Mouse (Mus musculus): Measurements from ENCODE around the gene Ube2m. TPM values are rescaled to one million over a fixed set of nuclear protein-coding genes. Genes with fewer than 3 reads are reported as not detected.
A peak's percentile ranks its signal among the peaks of the same experiment; 100 is the strongest.
"Not testable (repeated sequence)": the region's sequence is repeated elsewhere in the genome, so short reads cannot be mapped to it uniquely, and the experiment has no call there.

Ube2m gene
- 45.0 and 92.0 TPM in 2 replicates for total RNA-seq (2015; ENCODE audit: low replicate concordance)
- 32.8 and 112 TPM in 2 replicates for total RNA-seq (2017; ENCODE audit: low replicate concordance)

DNA sequence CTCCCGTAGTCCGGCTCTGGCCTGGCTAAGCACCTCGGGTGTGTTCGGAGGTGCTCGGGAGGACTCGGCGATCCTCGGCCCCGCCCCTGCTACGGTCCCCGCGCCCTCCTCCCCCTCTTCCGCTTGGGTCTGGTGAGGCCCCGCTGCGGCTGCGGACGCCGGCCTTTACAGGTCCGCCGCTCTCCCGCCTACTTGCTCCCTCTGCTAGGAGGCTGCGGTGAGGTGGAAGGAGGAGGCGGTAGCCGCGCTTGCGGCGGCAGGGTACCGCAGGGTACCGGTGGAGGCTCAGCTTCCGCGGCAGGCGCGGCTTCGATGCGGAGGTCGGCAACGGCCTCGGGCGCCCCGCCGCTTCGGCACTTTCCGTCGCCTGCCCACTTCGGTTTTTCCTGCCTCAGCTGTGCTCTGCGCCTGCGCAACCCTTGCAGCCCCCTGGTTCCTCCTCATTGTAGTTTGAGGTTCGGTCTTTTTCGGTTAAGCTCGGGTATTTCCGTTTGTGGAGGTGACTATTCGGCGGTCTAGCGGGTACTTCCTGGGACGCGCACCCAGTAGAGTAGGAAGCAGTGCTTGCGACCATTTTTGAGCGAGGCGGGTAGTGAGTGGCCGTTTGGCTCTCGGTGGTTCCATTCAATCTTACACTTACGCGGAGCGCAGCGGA lies at the start of gene Ube2m:
Ube2m (minus strand) TSS at position 375 of the 655 bp plus-strand sequence.
- ATAC-seq (replicated peaks; ENCODE audit: low FRiP score, poor library complexity, severe bottlenecking), result peak; percentile 73

DNA sequence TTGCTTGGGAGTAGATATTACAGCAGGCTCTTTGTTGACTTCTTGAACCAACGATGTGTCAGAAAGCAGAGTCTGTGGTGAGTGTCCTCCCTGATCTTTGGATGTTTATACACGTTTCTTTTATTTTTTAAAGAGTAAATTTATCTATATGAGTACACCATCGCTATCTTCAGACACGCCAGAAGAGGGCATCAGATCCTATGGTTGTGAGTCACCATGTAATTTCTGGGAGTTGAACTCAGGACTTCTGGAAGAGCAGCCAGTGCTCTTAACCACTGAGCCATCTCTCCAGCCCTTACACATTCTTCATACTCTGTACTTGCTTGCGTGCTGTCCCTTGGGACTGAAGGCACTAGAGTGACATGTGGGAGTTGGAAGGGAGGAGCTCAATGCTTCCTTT lies 34.2 kb upstream of the Ube2m start:
- no peak for ATAC-seq (replicated peaks; ENCODE audit: low FRiP score, poor library complexity, severe bottlenecking)

DNA sequence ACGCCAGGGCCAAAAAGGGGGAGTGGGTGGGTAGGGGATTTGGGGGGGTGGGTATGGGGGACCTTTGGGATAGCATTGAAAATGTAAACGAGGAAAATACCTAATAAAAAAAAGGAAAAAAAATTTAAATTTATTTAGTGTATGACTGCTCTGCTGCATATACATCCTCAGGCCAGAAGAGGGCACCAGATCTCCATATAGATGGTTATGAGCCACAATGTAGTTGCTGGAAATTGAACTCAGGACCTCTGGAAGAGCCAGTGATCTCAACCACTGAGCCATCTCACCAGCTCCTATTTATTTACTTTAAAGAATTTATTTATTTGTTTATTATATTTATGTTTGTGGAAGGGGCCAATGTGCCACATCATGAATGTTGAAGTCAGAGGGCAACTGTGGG lies 25.3 kb upstream of the Ube2m start:
- ATAC-seq (replicated peaks; ENCODE audit: low FRiP score, poor library complexity, severe bottlenecking), result not testable (repeated sequence)

DNA sequence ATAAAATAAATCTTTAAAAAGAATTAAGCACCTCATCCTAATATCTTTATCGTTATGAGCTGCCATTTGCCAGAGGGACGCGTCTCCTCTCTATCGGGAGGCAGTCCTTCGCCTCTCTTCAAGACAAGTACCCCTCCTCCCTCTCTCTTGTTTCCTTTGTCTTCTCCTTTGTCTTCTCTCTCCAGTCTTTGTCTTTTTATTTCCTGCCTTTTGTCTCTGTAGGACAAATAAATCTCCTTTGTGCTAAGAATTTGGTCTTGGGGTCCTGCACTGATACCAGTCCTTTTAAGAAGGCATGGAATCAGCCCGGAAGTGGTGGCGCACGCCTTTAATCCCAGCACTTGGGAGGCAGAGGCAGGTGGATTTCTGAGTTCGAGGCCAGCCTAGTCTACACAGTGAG lies 21.5 kb upstream of the Ube2m start:
- no peak for ATAC-seq (replicated peaks; ENCODE audit: low FRiP score, poor library complexity, severe bottlenecking)

DNA sequence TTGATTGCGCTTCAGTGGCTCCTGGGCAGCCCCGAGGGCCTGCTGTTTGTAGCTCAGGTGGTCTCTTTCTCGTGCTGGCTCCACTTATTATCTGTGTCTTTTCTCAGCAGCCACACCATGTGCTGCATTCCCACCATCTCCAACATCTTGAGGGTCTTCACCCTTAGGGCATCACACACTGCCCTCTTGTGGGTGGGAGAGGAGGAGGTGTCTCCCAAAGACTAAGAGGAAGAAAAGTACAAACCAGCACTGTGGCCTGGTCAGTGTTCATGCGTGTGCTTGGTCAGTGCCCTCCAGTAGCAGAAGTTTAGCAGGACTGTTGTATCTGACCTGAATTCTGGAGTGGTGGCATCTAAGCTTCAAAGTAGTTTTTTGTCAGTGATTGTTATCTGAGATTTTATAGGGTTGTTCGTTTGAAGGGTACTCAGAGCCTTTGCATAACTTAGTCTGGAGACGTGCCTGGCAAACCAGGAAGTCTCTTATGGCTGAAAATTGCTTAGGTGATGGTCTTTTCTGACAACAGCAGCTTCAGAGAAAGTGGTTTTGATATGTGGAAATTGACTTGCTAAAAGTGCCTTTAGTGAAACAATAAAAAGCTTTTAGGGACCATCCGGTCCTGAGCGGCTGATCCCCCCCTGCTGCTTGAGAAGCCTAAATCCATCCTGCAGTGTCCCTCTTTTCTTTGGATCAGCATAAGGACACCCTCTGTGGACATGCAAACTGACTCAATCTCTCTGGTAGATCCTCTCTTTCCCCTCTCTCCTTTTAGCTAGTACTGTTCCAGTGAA lies 19.0 kb upstream of the Ube2m start:
- no peak for ATAC-seq (replicated peaks; ENCODE audit: low FRiP score, poor library complexity, severe bottlenecking)

DNA sequence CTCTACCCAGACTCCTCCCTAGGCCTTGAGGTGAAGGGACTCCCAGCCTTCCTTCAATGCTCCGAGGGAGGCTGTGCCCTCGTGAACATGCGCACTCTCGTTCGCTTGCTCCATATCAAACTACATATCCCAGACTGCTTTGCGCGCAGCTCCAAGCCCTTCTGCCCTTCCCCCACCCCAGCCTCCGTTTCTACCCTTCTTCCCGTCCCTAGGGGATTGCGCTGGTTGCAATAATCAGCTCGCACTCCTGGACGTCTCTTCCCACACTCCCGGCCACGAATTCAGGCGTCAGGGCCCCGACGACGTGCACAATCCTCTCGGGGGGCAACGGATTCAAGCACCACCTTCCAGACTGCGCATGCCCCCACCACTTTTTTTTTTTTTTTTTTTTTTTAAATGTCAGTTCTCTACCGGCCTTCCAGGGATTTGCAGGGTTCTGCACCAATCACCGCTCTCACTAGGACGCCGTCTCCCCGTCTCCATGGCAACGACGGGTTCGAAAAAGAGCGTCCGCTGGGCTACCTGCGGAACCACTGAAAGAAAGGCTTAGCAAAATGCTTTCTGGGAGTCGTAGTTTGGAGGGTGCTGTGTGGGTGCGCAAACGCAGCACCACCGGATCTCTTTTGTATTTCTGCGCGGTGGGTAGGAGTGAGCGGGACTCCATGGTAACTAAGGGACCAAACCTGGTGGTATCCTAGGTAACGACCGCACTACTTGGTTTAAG lies 16.4 kb upstream of the Ube2m start, which contains the start of gene Mzf1:
Mzf1 (minus strand) TSS at position 478 of the 724 bp plus-strand sequence.
- peak; percentile 92 for ATAC-seq (replicated peaks; ENCODE audit: low FRiP score, poor library complexity, severe bottlenecking)

DNA sequence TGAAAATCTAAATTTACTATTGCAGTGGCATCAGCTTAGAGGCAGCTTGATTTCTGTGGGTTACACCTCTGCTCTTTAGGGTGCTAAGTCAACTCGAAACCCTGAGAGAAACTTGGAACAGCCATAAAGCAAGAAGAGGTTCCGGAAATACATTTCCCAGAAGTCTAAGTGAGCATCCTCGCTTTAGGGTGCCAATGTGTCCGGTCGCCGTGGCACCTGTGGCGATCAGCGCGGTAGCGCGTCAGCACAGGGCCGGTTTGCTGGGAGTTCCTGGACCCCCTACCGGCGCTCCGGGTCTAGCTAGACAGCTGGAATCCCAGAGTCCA lies 15.8 kb upstream of the Ube2m start:
- no peak for ATAC-seq (replicated peaks; ENCODE audit: low FRiP score, poor library complexity, severe bottlenecking)

DNA sequence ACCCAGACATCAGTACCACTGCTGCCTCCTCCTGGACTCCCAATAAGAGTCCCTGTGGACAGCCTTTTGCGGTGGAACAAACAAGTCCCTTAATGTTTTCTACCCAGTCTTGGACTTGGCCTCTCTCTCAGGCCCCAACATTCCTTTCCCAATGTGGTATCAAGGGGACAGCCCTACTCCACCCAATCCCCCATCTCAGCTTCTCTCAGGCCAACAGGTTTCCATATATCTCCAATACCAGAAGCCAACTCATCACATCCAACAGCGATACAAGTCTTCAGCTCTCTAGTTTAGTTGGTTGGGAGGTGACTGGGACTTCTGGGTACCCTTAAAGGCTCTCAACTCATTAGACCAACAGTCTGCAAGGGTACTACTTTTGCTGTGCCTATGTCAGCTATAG lies 15.4 kb upstream of the Ube2m start:
- no peak for ATAC-seq (replicated peaks; ENCODE audit: low FRiP score, poor library complexity, severe bottlenecking)

DNA sequence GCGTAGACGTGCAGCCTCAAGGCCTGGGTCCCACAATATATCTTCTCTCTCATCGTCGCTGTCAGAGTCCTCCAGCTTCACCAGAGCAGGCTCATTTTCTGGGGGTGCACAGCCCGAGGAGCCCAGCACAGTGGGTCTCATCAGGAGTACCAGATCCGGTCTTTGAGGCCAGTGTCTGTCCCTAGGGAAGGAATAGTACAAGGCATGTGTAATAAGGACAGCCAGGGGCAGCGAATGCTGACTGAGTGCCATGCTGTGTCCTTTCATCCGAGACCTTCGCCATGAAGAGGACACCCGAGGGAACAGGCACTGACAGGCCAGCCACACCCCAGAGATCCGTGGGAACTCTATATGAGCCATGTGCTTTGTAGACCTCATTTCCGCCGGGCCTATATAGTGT lies 14.9 kb upstream of the Ube2m start:
- no peak for ATAC-seq (replicated peaks; ENCODE audit: low FRiP score, poor library complexity, severe bottlenecking)

DNA sequence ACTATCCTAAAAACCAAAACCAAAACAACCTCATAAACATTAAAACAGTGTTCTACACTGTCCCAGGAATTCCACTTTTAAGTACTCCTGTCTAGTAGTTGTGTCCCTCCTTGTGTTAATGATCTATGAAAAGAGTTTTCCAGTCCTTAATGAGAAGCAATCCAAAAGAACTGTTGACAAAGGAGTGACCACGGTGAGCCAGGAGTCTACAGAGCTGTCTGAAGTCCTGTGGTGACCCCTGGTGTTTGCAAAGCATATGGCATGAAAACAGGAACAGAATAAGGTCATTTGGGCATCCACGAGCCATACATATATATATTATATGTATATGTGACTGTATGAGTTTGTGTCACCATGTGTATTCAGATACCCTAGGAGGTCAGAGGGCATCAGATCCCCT lies 8.0 kb upstream of the Ube2m start:
- ATAC-seq (replicated peaks; ENCODE audit: low FRiP score, poor library complexity, severe bottlenecking), result peak; percentile 84

DNA sequence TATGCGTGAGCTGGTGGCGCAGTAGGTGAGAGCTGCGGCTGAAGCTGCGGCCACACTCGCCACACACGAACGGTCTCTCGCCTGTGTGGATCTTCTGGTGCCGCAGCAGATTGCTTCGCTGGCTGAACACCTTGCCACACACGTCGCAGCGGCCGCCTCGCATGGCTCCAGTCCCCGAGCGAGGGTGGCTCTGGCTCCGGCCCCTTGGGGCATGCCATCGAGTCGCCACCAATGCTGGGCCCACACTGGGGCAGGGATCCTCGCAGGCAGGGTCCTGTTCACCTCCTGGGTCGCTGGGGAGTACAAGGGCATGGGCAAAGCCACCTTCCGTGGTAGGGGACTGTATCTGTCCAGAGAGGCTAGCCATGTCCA lies 6.2 kb upstream of the Ube2m start:
- no peak for ATAC-seq (replicated peaks; ENCODE audit: low FRiP score, poor library complexity, severe bottlenecking)

DNA sequence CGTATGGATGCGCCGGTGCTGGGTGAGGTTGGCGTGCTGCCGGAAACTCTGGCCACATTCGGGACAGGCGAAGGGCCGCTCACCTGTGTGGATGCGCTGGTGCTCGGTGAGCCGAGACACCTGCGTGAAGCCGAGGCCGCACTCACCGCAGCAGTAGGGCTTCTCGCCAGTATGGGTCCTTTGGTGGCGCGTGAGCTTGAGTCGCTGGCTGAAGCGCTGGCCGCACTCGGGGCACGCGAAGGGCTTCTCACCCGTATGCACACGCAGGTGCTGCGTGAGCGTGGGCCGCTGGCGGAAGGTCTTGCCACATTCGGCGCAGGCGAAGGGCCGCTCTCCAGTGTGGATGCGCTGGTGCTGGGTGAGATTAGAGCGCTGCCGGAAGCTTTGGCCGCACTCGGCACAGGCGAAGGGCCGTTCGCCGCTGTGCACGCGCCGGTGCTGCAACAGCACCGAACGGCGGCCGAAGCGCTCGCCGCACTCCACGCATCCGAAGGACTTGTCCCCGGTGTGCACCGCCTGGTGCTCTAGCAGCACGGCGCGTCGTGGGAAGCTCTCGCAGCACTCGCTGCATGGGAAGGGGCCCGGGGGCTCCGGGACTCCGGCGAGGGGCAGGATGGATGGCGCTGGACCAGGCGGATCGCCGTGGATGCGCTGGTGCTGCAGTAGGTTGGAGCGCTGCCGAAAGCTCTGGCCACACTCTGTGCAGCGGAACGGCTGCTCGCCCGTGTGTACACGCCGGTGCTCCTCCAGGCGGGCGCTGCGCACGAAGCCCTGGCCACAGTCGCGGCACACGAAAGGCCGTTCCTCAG lies 5.6 kb upstream of the Ube2m start:
- ATAC-seq (replicated peaks; ENCODE audit: low FRiP score, poor library complexity, severe bottlenecking), result no peak

DNA sequence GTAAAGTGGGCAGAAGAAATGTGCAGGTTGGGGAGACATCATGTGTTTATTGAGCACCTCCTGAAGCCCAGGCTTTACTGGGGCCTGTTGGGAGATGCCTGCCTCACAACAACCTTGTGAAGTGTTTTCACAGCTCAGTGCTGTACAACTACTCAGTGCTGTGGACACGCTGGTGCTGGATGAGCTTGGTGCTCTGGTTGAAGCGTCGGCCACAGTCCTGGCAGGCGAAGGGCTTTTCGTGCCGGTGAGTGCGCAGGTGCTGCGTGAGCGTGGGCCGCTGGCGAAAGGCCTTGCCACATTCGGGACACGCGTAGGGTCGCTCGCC lies 5.0 kb upstream of the Ube2m start:
- no peak for ATAC-seq (replicated peaks; ENCODE audit: low FRiP score, poor library complexity, severe bottlenecking)

DNA sequence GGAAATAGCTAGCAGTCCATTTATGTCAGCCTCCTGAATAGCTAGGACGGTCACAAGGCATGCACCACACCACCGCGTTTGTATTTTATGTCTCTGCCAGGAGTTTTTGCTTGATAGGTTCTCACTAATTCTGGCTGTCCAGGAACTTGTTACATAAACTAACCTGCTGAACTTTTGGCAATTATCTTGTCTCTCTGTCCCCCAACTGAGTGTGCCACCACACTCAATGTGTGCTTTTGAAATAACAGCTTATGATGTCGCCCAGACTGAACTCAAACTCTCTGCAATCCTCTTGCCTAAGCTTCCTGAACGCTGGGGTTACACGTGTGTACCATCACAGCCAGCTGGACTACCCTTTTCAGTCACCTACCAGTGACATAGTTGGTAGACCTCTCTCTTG lies 4.4 kb upstream of the Ube2m start:
- no peak for ATAC-seq (replicated peaks; ENCODE audit: low FRiP score, poor library complexity, severe bottlenecking)

DNA sequence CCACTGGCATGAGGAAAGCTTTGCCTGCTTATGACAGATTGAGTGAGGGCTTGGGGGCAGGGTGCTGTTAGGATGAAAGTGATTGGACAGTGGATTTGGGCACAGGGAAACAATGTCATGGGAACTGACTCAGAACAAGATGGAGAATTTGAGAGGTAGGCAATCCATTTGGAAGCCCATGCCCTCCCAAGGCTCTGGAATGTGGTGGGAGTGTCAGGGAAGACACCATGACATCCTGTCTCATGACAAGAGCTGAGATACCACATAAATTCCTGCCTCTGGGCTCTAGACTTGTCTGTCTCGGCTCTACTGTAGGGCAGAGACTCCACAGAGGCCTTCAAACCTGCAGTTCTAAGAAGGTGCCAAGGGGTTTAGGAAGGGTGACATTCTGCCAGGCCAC lies 3.2 kb upstream of the Ube2m start:
- no peak for ATAC-seq (replicated peaks; ENCODE audit: low FRiP score, poor library complexity, severe bottlenecking)

DNA sequence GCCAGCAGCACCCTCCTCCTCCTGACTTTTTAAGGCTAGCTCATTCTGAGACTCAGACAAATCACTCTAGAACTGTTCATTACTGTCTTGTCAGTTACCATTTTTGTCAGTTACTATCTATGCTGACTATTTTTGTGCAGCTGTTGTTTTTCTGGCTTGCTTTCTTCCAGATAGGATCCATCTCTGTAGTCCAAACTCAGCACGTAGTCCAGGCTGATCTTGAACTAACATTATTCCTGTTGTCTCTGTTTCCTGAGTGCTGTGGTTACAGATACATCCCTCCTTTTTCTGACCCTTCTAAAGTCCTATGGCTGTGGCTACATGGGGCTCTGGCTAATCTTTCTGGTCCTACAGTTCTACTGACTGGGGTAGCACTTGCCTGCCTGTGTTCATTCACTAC lies 1.1 kb upstream of the Ube2m start:
- no peak for ATAC-seq (replicated peaks; ENCODE audit: low FRiP score, poor library complexity, severe bottlenecking)

DNA sequence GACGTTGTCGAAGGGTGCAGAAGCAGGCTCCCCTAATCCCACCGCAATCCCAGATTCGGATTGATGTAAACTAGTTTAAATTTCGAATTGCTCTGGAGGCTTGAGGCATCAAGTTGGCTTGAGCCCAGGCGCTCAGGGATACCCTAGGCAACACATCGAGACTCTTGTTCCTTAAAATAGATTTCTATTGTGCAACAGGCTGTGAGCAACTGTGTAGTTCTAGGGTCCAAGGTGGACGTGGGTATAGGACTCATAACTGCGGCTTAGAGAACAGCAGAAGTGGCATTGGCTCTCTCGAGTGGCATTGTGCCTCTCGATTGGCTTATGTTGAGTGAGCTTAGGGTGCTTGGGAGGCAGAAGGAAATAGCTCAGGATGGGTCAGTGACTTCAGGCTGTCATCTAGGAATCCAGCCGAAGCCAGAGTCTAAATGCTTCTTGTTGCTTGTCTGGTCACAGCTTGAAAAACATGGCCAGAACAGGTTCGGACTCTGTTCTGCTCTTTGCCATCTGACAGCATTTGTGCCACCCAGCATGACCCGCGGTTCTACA lies 620 bp upstream of the Ube2m start:
- no peak for ATAC-seq (replicated peaks; ENCODE audit: low FRiP score, poor library complexity, severe bottlenecking)

DNA sequence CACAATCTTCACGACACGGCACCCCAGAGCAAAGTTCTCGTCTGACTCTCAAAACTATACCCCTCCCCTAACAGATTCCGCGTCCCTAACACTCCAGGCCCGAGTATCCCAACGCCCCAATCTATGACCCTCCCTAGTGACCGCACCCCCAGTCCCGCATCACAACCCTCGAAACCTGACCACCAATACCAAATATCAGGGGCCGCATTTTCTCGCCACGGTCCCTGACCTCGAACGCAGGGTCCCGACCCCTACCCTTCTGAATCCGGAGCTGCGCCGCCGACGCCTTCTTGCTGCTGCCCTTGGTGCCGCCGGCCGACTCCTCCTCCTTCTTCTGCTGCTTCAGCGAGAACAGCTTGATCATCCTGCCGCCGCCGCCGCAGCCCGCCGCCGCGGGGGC lies 709 bp downstream of the Ube2m start:
- peak; percentile 47 for ATAC-seq (replicated peaks; ENCODE audit: low FRiP score, poor library complexity, severe bottlenecking)

DNA sequence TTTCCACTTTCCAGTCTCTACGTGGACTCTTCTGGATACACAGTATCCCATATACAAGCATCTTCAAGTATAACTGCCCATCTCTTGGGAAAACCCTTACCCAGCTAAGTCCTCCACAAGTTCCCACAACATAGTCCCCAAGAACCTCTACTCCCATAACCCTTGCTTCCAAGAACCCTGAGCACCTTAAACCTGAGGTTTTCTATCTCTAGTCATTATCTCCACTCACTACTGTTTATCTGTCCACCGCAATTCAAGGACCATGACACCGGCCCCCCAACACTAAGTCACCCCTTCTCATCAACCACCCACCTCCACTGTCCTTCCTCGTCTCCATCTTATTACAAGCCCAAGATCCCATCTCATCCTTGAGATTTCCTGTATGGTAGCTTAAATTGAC lies 1.3 kb downstream of the Ube2m start:
- ATAC-seq (replicated peaks; ENCODE audit: low FRiP score, poor library complexity, severe bottlenecking), result no peak

DNA sequence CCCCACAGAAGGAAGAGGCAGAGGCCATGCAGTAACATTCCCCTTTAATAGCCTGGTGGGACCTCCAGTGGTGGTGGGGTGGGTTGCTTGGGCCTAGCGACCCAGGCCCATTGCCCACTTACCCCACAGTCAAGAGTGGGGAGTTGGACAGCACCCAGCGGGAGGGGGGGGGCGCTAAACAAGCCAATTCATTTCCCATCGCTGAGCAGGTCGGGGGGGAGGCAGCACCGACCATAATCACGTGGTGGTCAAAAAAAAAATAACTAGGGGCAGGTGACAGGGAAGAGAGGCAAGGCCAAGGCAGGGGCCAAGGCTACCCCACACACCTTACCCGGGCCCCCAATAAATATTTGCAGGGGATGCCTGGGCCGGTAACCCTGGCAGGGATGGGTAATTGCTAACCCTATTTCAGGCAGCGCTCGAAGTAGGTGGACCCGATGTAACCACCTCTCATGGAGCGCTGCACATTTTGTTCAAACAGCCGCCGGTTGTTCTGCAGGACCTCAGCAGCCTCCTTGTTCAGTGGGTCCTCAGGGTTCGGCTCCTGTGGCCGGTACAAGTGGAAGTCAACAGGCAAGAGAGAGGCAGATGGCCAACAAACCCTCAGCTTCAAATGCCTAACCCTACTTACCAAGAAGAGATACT lies 2.7 kb downstream of the Ube2m start:
- ATAC-seq (replicated peaks; ENCODE audit: low FRiP score, poor library complexity, severe bottlenecking), result no peak
